Mouse (Mus musculus) forebrain, embryonic 13.5 days (tissue): ENCODE measurements around the gene Gprasp1. TPM values are rescaled to one million over a fixed set of nuclear protein-coding genes. Genes with fewer than 3 reads are reported as not detected.
"Not testable (repeated sequence)": the region's sequence is repeated elsewhere in the genome, so short reads cannot be mapped to it uniquely, and the experiment has no call there.

ENCODE experiments used
- ATAC-seq: fragments of 200-750 bp; cut with Nextera tagmentation; 2 replicates; pipeline ENCODE4 v1.8.0; 2017
- H3K27ac ChIP-seq: fragments of 300-500 bp; sonication (generic); 2 replicates; pipeline ENCODE4 v1.5.1; 2015; ENCODE audit warnings: inconsistent platforms, mild to moderate bottlenecking, moderate library complexity
- H3K27me3 ChIP-seq: fragments of 300-500 bp; sonication (generic); 2 replicates; pipeline ENCODE4 v1.6.1; 2015; ENCODE audit warnings: mild to moderate bottlenecking, inconsistent platforms
- H3K36me3 ChIP-seq: fragments of 300-500 bp; sonication (generic); 2 replicates; pipeline ENCODE4 v1.6.1; 2015; ENCODE audit warnings: mild to moderate bottlenecking, inconsistent platforms; ENCODE audit not compliant: poor library complexity, severe bottlenecking
- H3K4me1 ChIP-seq: fragments of 300-500 bp; sonication (generic); 2 replicates; pipeline ENCODE4 v1.6.1; 2015; ENCODE audit warnings: inconsistent platforms
- H3K4me2 ChIP-seq: fragments of 300-500 bp; sonication (generic); 2 replicates; pipeline ENCODE4 v1.6.1; 2015; ENCODE audit warnings: inconsistent platforms, mild to moderate bottlenecking, moderate library complexity
- H3K4me3 ChIP-seq: fragments of 300-500 bp; sonication (generic); 2 replicates; pipeline ENCODE4 v1.5.1; 2015; ENCODE audit warnings: mild to moderate bottlenecking, inconsistent platforms
- H3K9ac ChIP-seq: fragments of 300-500 bp; sonication (generic); 2 replicates; pipeline ENCODE4 v1.6.1; 2015; ENCODE audit warnings: mild to moderate bottlenecking, inconsistent platforms
- H3K9me3 ChIP-seq: fragments of 300-500 bp; sonication (generic); replicated peaks from 2 replicates; pipeline ENCODE4 v1.6.1; 2016; ENCODE audit warnings: inconsistent platforms
- WGBS: fragments of 180-500 bp; shearing (Covaris S2); methylation state at CpG from one replicate; pipeline ENCODE4 v1.1.7; 2015; 5-methylcytosine and 5-hydroxymethylcytosine counted together
- microRNA counts: library from miRNA; unstranded; fragments of <30 nt; microRNA quantifications from one replicate; lab custom pipeline; 2016
- microRNA-seq: library from miRNA; unstranded; fragments of <30 nt; microRNA quantifications from one replicate; pipeline ENCODE4, GENCODE M21; 2016
- polyA plus RNA-seq: library from polyadenylated mRNA; unstranded; fragments of >200 nt; fragmentation: Nextera tagmentation; extraction: Ambion mirVana; gene quantifications from 2 replicates; pipeline ENCODE4 v1.2.1, GENCODE M21; 2015

Gprasp1 gene
- polyA plus RNA-seq, 1 experiment from 2014 or later = 86.9 TPM

DNA sequence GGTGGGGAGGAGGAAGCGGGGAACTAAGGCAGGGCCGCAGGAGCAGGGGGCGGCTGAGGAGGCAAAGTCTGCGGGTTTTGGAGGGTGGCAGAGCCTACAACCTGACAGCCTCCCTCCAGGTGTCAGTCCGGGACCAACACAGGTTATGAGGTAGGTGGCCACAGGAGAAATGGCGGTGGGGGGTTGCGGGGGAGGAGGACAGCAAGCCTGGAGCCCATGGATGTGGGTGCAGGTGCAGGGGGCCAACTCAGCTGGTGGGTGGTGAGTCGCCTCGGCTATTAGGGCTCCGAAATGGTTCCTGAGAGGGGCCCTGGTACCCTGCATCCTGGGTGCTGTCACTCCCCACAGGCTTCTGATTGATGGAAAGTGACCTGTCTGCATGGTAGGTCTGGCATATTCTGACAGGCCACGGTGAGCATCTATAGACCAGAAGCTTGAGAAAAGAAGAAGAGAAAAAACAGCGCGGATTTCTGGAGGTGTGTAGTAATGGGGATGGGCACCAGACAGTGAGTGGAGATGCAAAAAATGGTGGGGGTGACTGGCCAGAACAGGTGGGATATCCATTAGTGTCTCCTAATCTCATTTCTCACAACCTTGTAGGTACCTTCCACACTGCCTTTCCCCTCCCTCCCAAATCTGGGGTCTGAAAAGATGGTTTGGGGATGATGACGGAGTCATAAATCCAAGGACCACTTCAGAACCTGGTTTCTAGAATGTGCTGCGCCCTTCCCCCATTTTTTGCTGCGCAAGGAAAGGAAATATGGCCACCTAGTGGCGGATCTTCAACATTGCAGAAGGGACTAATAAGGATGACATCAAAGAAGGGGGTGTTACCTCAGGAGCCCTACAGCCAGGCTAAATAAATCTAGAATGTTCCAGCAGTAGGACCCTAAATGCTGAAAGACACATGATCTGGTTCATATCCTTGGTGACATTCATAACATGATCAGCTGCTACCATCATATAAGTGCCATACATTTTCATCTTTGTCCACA, 97.2 kb downstream of the Gprasp1 start:
- not testable (repeated sequence) for H3K9me3 ChIP-seq, H3K36me3 ChIP-seq, H3K27me3 ChIP-seq, H3K4me1 ChIP-seq
- peak overlapping the region; percentile 40 for H3K27ac ChIP-seq
- peak overlapping the region; percentile 51 for H3K4me3 ChIP-seq
- H3K4me2 ChIP-seq = peak overlapping the region; percentile 70
- peak overlapping the region; percentile 73 for H3K9ac ChIP-seq
- ATAC-seq = peak; percentile 26
- WGBS = 20% methylated on average over 16 of the region's 17 CpGs

MicroRNA genes within 50 kb of the gene (microRNA counts, 519-probe panel; counts per million panel counts)
- 177 counts per million, percentile 53 among the panel's probes with 10 or more counts for microRNA mmu-miR-1970 (lab: Ali Mortazavi, UCI)

Small RNAs within 50 kb of the gene (microRNA-seq; reads per million reads assigned to microRNA genes)
- gene Mir1970 = not detected
- not detected for gene Mir7646

Other genes starting within 250 kb of the Gprasp1 start
- not detected in 2 replicates for gene AV320801, start 248.1 kb upstream of the Gprasp1 start, polyA plus RNA-seq
- not detected in 2 replicates for gene Nxf7, start 144.0 kb upstream of the Gprasp1 start, polyA plus RNA-seq
- gene Prame, start 115.0 kb upstream of the Gprasp1 start, polyA plus RNA-seq = not detected in 2 replicates
- not detected in 2 replicates for gene Tcp11x2, start 48.9 kb upstream of the Gprasp1 start, polyA plus RNA-seq
- not detected in 2 replicates for gene Tmsb15a, start 17.5 kb upstream of the Gprasp1 start, polyA plus RNA-seq
- 10.9 and 11.7 TPM in 2 replicates for gene Armcx5, start within 50 bp of the Gprasp1 start, polyA plus RNA-seq
- gene Bhlhb9, start 54.9 kb downstream of the Gprasp1 start, polyA plus RNA-seq = 79.4 and 94.8 TPM in 2 replicates
- gene Gprasp2, start 96.3 kb downstream of the Gprasp1 start, polyA plus RNA-seq = 72.6 and 101 TPM in 2 replicates